Mouse (Mus musculus) lung, postnatal 0 days (tissue): Measurements from ENCODE around the gene Mprip.

Source experiments
- CTCF ChIP-seq: IDR thresholded peaks from 2 replicates; pipeline ENCODE4 v1.5.1; 2016; ENCODE audit warnings: antibody characterized with exemption, mild to moderate bottlenecking
- EP300 ChIP-seq: IDR thresholded peaks from 2 replicates; pipeline ENCODE4 v1.6.1; 2016; ENCODE audit warnings: antibody characterized with exemption, mild to moderate bottlenecking, control low read depth

GRCm38 (mm10) chr11:59777259-59777658, 116.2 kb downstream of the Mprip start:
- TF ChIP-seq CTCF (no peak), EP300 (no peak)
